7 mouse cellular contexts compared by ENCODE assay signal in the genomic region with DNA sequence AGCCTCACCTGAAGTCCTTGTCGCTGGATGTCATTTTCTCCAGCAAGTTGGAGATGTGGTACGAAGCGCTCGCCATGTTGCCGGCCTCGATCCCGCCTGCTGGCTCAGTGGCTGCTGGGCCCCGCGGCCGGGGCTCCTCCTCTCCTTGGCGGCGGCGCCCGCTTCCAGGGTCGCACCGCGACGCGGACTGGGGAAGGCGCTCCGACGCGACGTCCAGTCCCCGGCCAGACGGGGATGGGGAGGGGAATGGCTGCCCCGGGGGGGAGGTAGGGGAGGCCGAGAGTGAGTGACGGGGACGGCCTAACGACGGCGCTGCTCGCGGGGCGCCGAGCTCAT. TPM values are rescaled to one million over a fixed set of nuclear protein-coding genes. Genes with fewer than 3 reads are reported as not detected.
A peak's percentile ranks its signal among the peaks of the same experiment; 100 is the strongest.
DNase-seq lines count a peak whose midpoint lies in the region; ATAC-seq and TF ChIP-seq lines count a peak whose summit lies in the region.

No protein-coding gene starts in this region.

- DNase-seq in lung, postnatal 4 days, result no peak
- DNase-seq in forebrain, embryonic 10.5 days (ENCODE audit: extremely low spot score, low spot score), result no peak
- DNase-seq in spleen, adult 12 weeks (ENCODE audit: low spot score), result no peak

- peak; percentile 63; the same call in 1 of the 2 replicates for ATAC-seq in lung, embryonic 16.5 days (ENCODE audit: low read depth)
- no peak for ATAC-seq in limb, embryonic 12.5 days (ENCODE audit: insufficient number of reproducible peaks, insufficient read depth, low FRiP score, low TSS enrichment, low read depth)
- no peak for ATAC-seq in megakaryocyte progenitor cell, adult 5-6 weeks (replicated peaks; ENCODE audit: poor library complexity)

- no peak; the same call in 1 of the 2 replicates for TF ChIP-seq POLR2A in olfactory bulb, adult 2 months (IDR thresholded peaks at IDR 0.05; ENCODE audit: insufficient read depth, low read depth, low read length)

- TF ChIP-seq CTCF in olfactory bulb, adult 2 months (IDR thresholded peaks at IDR 0.05; ENCODE audit: insufficient read depth, low read depth, low read length), result no peak

- H3K4me3 ChIP-seq in lung, embryonic 16.5 days (ENCODE audit: low read length), result peak overlapping the region; percentile 96
- H3K4me3 ChIP-seq in forebrain, embryonic 10.5 days, result peak overlapping the region; percentile 91
- H3K4me3 ChIP-seq in limb, embryonic 12.5 days (replicated peaks), result peak overlapping the region; percentile 98
- H3K4me3 ChIP-seq in olfactory bulb, adult 2 months (ENCODE audit: insufficient read depth, low read depth, low read length), result peak overlapping the region; percentile 87

- H3K36me3 ChIP-seq in lung, embryonic 16.5 days (ENCODE audit: control insufficient read depth, insufficient read depth, low read length), result peaks cover 6% of the 10 kb centered on the region; the same call in 1 of the 2 replicates
- peaks cover 32% of the 10 kb centered on the region for H3K36me3 ChIP-seq in forebrain, embryonic 10.5 days (replicated peaks)
- peaks cover 15% of the 10 kb centered on the region; the same call in 1 of the 2 replicates for H3K36me3 ChIP-seq in limb, embryonic 12.5 days

- peak overlapping the region; percentile 75 for H3K4me2 ChIP-seq in lung, embryonic 16.5 days (ENCODE audit: low read depth, low read length)
- H3K4me2 ChIP-seq in limb, embryonic 12.5 days, result peak overlapping the region; percentile 85

- no peaks in the 10 kb centered on the region for H3K9me3 ChIP-seq in lung, embryonic 16.5 days (ENCODE audit: control insufficient read depth, low read length)
- H3K9me3 ChIP-seq in forebrain, embryonic 10.5 days, result 0 out of 2 replicates have a peak, but pooled peaks cover 6% of the 10 kb centered on the region
- no peaks in the 10 kb centered on the region for H3K9me3 ChIP-seq in limb, embryonic 12.5 days

- peak overlapping the region; percentile 90 for H3K9ac ChIP-seq in lung, embryonic 16.5 days (ENCODE audit: low read length)
- H3K9ac ChIP-seq in limb, embryonic 12.5 days (replicated peaks), result peak overlapping the region; percentile 97

- 1% methylated on average over 25 of the region's 37 CpGs for WGBS in lung, embryonic 16.5 days
- WGBS in forebrain, embryonic 10.5 days, result under 1% methylated on average over 37 of the region's 37 CpGs
- under 1% methylated on average over 37 of the region's 37 CpGs for WGBS in limb, embryonic 12.5 days
- WGBS in olfactory bulb, adult 2 months, result under 1% methylated on average over 37 of the region's 37 CpGs

- H3K27me3 ChIP-seq in lung, embryonic 16.5 days (ENCODE audit: control insufficient read depth, insufficient read depth, low read depth, low read length), result no peaks in the 10 kb centered on the region
- no peaks in the 10 kb centered on the region for H3K27me3 ChIP-seq in forebrain, embryonic 10.5 days (ENCODE audit: poor library complexity, severe bottlenecking)
- H3K27me3 ChIP-seq in limb, embryonic 12.5 days, result no peaks in the 10 kb centered on the region

- peak overlapping the region; percentile 99 for H3K27ac ChIP-seq in lung, embryonic 16.5 days (ENCODE audit: low read length)
- peak overlapping the region; percentile 99 for H3K27ac ChIP-seq in forebrain, embryonic 10.5 days
- H3K27ac ChIP-seq in limb, embryonic 12.5 days, result peak overlapping the region; percentile 99
- peak overlapping the region; percentile 77 for H3K27ac ChIP-seq in olfactory bulb, adult 2 months (ENCODE audit: insufficient read depth, low read depth, low read length)

- peaks cover 16% of the 10 kb centered on the region for H3K4me1 ChIP-seq in lung, embryonic 16.5 days (replicated peaks; ENCODE audit: control insufficient read depth, insufficient read depth, low read length)
- peaks cover 22% of the 10 kb centered on the region for H3K4me1 ChIP-seq in forebrain, embryonic 10.5 days
- peaks cover 19% of the 10 kb centered on the region for H3K4me1 ChIP-seq in limb, embryonic 12.5 days (replicated peaks)
- peaks cover 5% of the 10 kb centered on the region for H3K4me1 ChIP-seq in olfactory bulb, adult 2 months (ENCODE audit: control insufficient read depth, insufficient read depth, low read length)

RNA-seq across cellular contexts. Expression of gene Cand1, which starts 0.3 kb away (rescaled TPM):
- polyA plus RNA-seq in lung, embryonic 16.5 days (2015; fragmentation: Nextera tagmentation; extraction: Ambion mirVana), result 47.6 and 56.7 TPM in 2 replicates
- 87.0 and 99.9 TPM in 2 replicates for polyA plus RNA-seq in forebrain, embryonic 10.5 days (2016; fragmentation: Nextera tagmentation; extraction: Ambion mirVana)
- polyA plus RNA-seq in limb, embryonic 12.5 days (2016; fragmentation: Nextera tagmentation; extraction: Ambion mirVana), result 114 and 118 TPM in 2 replicates
- polyA plus RNA-seq in olfactory bulb, adult 2 months (2012; ENCODE audit: insufficient read depth, insufficient read length, low replicate concordance, missing spikeins), result 826 TPM in 1 of 2 replicates, not detected in the other
- 74.5 and 87.6 TPM in 2 replicates for total RNA-seq in megakaryocyte progenitor cell, adult 5-6 weeks (2015)
- total RNA-seq in megakaryocyte progenitor cell, adult 5-6 weeks (2017), result 39.0 and 45.9 TPM in 2 replicates
